Mouse (Mus musculus): ENCODE results near the gene E2f2. TPM values are rescaled to one million over a fixed set of nuclear protein-coding genes. Genes with fewer than 3 reads are reported as not detected.

E2f2 gene
- total and polyA plus RNA-seq, 2 experiments: 0.46 to 0.76 TPM

DNA sequence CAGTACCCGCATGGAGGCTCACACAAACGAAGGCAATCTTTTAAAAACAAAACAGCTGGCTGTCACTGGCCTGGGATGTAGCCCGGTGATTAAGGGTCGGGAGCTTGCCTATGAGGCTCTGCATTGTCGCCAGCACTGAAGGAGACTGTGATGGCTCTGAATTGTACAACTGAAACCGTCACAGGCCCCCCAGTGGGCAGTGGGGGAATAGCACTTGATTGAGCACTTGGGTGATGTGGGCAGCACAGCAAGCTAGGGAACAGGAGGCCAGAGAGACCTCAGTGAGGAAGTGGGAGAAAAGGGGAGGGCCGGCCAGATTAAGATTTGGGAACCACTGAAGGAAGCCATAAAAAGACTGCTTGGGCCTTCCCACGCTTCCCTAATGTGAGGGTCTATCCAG is 67.4 kb downstream of the E2f2 start:
- 25% methylated on average over 8 of the region's 8 CpGs for WGBS
- no peaks in the 10 kb centered on the region for H3K27me3 ChIP-seq (ENCODE audit: control insufficient read depth, insufficient read depth, low read length)
- no peaks in the 10 kb centered on the region for H3K79me2 ChIP-seq (ENCODE audit: control insufficient read depth, insufficient read depth, low read length)
- H3K4me1 ChIP-seq (ENCODE audit: control insufficient read depth, insufficient read depth, low read length): no peaks in the 10 kb centered on the region
- H3K27ac ChIP-seq (replicated peaks; ENCODE audit: insufficient read depth, low read depth, low read length): no peak overlapping the region
- H3K36me3 ChIP-seq (ENCODE audit: control insufficient read depth, insufficient read depth, low read length): peaks cover 4% of the 10 kb centered on the region; the same call in 1 of the 2 replicates
- TF ChIP-seq POLR2A (IDR thresholded peaks at IDR 0.05; ENCODE audit: extremely low read depth, insufficient read depth, low read length) (no peak), CTCF (IDR thresholded peaks at IDR 0.05; ENCODE audit: low read depth, low read length) (peak; percentile 85)
- no peak overlapping the region for H3K9ac ChIP-seq (ENCODE audit: low read depth, low read length)
- peak; percentile 45 for DNase-seq (ENCODE audit: extremely low read depth, low read depth, low spot score)
- no peak overlapping the region for H3K4me3 ChIP-seq (ENCODE audit: insufficient read depth, low read depth, low read length)

DNA sequence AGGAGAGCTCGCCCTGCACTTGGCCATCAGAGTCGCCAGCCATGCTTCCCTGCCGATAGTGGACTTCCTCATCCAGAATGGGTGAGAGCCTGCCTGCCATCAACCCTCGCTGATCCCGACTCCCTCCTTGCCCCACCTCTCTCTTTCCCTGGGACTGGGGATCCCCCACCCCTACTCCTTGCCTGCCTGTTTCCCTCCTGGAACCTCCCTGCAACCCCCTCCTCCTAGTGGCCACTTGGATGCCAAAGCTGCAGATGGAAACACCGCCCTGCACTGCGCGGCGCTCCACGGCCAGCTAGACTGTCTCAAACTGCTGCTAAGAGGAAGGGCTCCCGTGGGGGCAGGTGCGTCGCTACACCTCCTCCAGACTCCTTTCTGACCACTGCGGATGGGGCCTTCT is 67.9 kb downstream of the E2f2 start:
- H3K27me3 ChIP-seq (ENCODE audit: control insufficient read depth, insufficient read depth, low read length): no peaks in the 10 kb centered on the region
- no peak for DNase-seq (ENCODE audit: extremely low read depth, low read depth, low spot score)
- H3K9ac ChIP-seq (ENCODE audit: low read depth, low read length): no peak overlapping the region
- no peaks in the 10 kb centered on the region for H3K4me1 ChIP-seq (ENCODE audit: control insufficient read depth, insufficient read depth, low read length)
- TF ChIP-seq POLR2A (IDR thresholded peaks at IDR 0.05; ENCODE audit: extremely low read depth, insufficient read depth, low read length): no peak
- TF ChIP-seq CTCF (IDR thresholded peaks at IDR 0.05; ENCODE audit: low read depth, low read length): no peak
- WGBS: 83% methylated on average over 14 of the region's 14 CpGs
- H3K36me3 ChIP-seq (ENCODE audit: control insufficient read depth, insufficient read depth, low read length): peaks cover 2% of the 10 kb centered on the region; the same call in 1 of the 2 replicates
- no peak overlapping the region for H3K27ac ChIP-seq (replicated peaks; ENCODE audit: insufficient read depth, low read depth, low read length)
- H3K4me3 ChIP-seq (ENCODE audit: insufficient read depth, low read depth, low read length): no peak overlapping the region
- H3K79me2 ChIP-seq (ENCODE audit: control insufficient read depth, insufficient read depth, low read length): no peaks in the 10 kb centered on the region

DNA sequence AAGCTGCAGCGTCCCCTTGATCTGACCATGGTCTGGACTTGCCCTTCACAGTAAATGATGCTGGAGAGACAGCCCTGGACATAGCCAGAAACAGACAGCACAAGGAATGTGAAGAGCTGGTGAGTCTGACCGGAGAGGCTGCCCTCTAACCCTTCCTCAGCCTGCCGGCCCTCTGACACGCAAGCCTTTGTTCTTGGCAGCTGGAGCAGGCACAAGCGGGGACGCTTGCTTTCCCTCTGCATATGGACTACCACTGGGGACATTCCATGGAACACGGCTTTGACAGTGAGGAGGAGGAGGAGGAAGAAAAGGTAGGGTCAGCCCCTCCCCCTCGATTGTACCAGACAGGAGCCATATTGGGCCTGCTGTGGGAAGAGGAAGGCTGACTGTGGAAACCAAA is 68.8 kb downstream of the E2f2 start:
- H3K36me3 ChIP-seq (ENCODE audit: control insufficient read depth, insufficient read depth, low read length): peaks cover 2% of the 10 kb centered on the region; the same call in 1 of the 2 replicates
- no peaks in the 10 kb centered on the region for H3K79me2 ChIP-seq (ENCODE audit: control insufficient read depth, insufficient read depth, low read length)
- no peaks in the 10 kb centered on the region for H3K27me3 ChIP-seq (ENCODE audit: control insufficient read depth, insufficient read depth, low read length)
- no peaks in the 10 kb centered on the region for H3K4me1 ChIP-seq (ENCODE audit: control insufficient read depth, insufficient read depth, low read length)
- H3K9ac ChIP-seq (ENCODE audit: low read depth, low read length): no peak overlapping the region
- TF ChIP-seq POLR2A (IDR thresholded peaks at IDR 0.05; ENCODE audit: extremely low read depth, insufficient read depth, low read length): no peak
- TF ChIP-seq CTCF (IDR thresholded peaks at IDR 0.05; ENCODE audit: low read depth, low read length): no peak
- H3K27ac ChIP-seq (replicated peaks; ENCODE audit: insufficient read depth, low read depth, low read length): no peak overlapping the region
- H3K4me3 ChIP-seq (ENCODE audit: insufficient read depth, low read depth, low read length): no peak overlapping the region
- DNase-seq (ENCODE audit: extremely low read depth, low read depth, low spot score): no peak
- 90% methylated on average over 8 of the region's 8 CpGs for WGBS

DNA sequence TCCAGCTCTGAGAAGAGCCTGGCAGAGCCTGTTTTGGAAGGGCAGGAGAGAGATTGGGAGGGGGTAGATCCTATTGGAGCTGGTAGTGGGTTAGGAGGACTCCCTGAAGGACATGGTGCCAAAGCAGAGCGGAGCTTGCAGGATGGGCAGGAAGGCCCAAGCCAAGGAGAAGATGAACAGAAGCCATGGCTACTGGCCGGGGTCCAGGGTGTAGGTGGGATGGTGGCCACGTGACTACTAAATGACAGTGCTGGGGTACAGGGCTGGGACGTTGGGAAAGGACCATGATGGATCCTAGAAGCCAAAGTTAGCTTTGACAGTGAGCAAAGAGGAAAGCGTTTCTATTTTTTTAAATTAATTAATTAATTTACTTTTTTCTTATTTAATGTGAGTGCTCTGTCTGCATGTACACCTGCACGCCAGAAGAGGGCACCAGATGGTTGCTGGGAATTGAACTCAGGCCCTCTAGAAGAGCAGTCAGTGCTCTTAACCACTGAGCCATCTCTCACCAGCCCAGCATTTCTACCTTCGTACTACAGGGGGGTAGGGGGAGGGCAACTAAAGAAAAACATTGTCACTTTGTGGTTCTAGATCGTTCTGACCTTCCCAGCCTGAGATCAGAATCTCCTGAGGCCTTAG is 70.0 kb downstream of the E2f2 start:
- TF ChIP-seq POLR2A (IDR thresholded peaks at IDR 0.05; ENCODE audit: extremely low read depth, insufficient read depth, low read length) (no peak), CTCF (IDR thresholded peaks at IDR 0.05; ENCODE audit: low read depth, low read length) (peak; percentile 57)
- WGBS: 66% methylated on average over 8 of the region's 8 CpGs
- H3K27ac ChIP-seq (replicated peaks; ENCODE audit: insufficient read depth, low read depth, low read length): no peak overlapping the region
- no peaks in the 10 kb centered on the region for H3K27me3 ChIP-seq (ENCODE audit: control insufficient read depth, insufficient read depth, low read length)
- peaks cover 2% of the 10 kb centered on the region; the same call in 1 of the 2 replicates for H3K36me3 ChIP-seq (ENCODE audit: control insufficient read depth, insufficient read depth, low read length)
- H3K79me2 ChIP-seq (ENCODE audit: control insufficient read depth, insufficient read depth, low read length): no peaks in the 10 kb centered on the region
- H3K4me3 ChIP-seq (ENCODE audit: insufficient read depth, low read depth, low read length): no peak overlapping the region
- peaks cover 5% of the 10 kb centered on the region for H3K4me1 ChIP-seq (ENCODE audit: control insufficient read depth, insufficient read depth, low read length)
- H3K9ac ChIP-seq (ENCODE audit: low read depth, low read length): no peak overlapping the region
- no peak for DNase-seq (ENCODE audit: extremely low read depth, low read depth, low spot score)

DNA sequence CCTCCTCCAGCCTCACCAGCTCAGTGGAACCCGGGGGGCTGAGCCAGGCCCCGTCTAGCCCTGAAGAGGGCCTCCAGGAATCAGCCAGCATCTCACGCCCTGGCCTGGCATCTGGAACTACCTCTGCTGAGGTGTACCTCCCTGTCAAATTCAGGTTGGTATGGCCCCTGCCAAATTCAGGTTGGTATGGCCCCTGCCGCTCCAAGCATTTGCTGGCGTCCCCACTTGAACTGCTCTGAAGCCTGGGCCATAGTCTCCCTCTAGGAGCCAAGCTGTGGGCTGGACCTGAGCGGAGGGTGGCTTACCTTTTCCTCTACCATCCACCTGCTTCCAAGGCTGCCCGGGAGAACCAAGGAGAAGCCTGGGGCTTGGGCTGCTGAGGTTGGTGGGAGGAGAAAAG is 70.5 kb downstream of the E2f2 start:
- DNase-seq (ENCODE audit: extremely low read depth, low read depth, low spot score): no peak
- WGBS: 90% methylated on average over 7 of the region's 7 CpGs
- Histone ChIP-seq H3K79me2 (ENCODE audit: control insufficient read depth, insufficient read depth, low read length) (no peaks in the 10 kb centered on the region), H3K4me1 (ENCODE audit: control insufficient read depth, insufficient read depth, low read length) (peaks cover 9% of the 10 kb centered on the region), H3K36me3 (ENCODE audit: control insufficient read depth, insufficient read depth, low read length) (peaks cover 2% of the 10 kb centered on the region; the same call in 1 of the 2 replicates), H3K27ac (replicated peaks; ENCODE audit: insufficient read depth, low read depth, low read length) (no peak overlapping the region), H3K27me3 (ENCODE audit: control insufficient read depth, insufficient read depth, low read length) (no peaks in the 10 kb centered on the region), H3K4me3 (ENCODE audit: insufficient read depth, low read depth, low read length) (no peak overlapping the region), H3K9ac (ENCODE audit: low read depth, low read length) (no peak overlapping the region)
- TF ChIP-seq POLR2A (IDR thresholded peaks at IDR 0.05; ENCODE audit: extremely low read depth, insufficient read depth, low read length): no peak
- no peak for TF ChIP-seq CTCF (IDR thresholded peaks at IDR 0.05; ENCODE audit: low read depth, low read length)

DNA sequence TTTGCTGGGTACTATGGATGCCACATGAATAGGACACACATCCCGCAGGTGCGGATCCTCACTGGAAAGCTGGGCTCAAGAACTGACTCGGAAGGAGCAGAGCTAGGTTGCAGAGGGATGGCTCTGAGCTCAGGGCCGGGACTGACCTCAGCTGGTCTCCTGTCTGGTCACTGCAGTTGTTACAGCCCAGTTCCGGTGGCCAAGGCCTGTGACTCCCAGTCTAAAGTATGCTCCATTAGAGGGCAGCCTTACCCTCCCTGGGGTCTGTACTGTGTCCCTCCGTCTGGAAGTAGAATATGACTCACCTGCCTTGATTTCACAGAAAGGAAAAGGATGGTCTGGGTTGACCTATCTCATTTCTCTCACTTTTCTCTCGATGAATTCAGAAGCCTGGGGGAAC is 72.0 kb downstream of the E2f2 start:
- no peak for TF ChIP-seq CTCF (IDR thresholded peaks at IDR 0.05; ENCODE audit: low read depth, low read length)
- no peak for TF ChIP-seq POLR2A (IDR thresholded peaks at IDR 0.05; ENCODE audit: extremely low read depth, insufficient read depth, low read length)
- Histone ChIP-seq H3K4me3 (ENCODE audit: insufficient read depth, low read depth, low read length) (no peak overlapping the region), H3K36me3 (ENCODE audit: control insufficient read depth, insufficient read depth, low read length) (peaks cover 2% of the 10 kb centered on the region; the same call in 1 of the 2 replicates), H3K27me3 (ENCODE audit: control insufficient read depth, insufficient read depth, low read length) (no peaks in the 10 kb centered on the region), H3K27ac (replicated peaks; ENCODE audit: insufficient read depth, low read depth, low read length) (no peak overlapping the region), H3K4me1 (ENCODE audit: control insufficient read depth, insufficient read depth, low read length) (peaks cover 9% of the 10 kb centered on the region), H3K9ac (ENCODE audit: low read depth, low read length) (no peak overlapping the region), H3K79me2 (ENCODE audit: control insufficient read depth, insufficient read depth, low read length) (no peaks in the 10 kb centered on the region)
- DNase-seq (ENCODE audit: extremely low read depth, low read depth, low spot score): no peak
- 87% methylated on average over 7 of the region's 7 CpGs for WGBS

Other genes starting within 250 kb of the E2f2 start
- 179 and 187 TPM in 2 replicates for gene Hmgcl, start 225.9 kb upstream of the E2f2 start, total RNA-seq (2014; rRNA removed)
- gene Hmgcl, start 225.9 kb upstream of the E2f2 start, polyA plus RNA-seq (2012; rRNA removed): 266 and 291 TPM in 2 replicates
- 34.2 and 38.5 TPM in 2 replicates for gene Gale, start 208.7 kb upstream of the E2f2 start, total RNA-seq (2014; rRNA removed)
- gene Gale, start 208.7 kb upstream of the E2f2 start, polyA plus RNA-seq (2012; rRNA removed): 32.0 and 33.6 TPM in 2 replicates
- 21.8 and 25.9 TPM in 2 replicates for gene Lypla2, start 199.8 kb upstream of the E2f2 start, total RNA-seq (2014; rRNA removed)
- 113 and 116 TPM in 2 replicates for gene Lypla2, start 199.8 kb upstream of the E2f2 start, polyA plus RNA-seq (2012; rRNA removed)
- gene Pithd1, start 185.1 kb upstream of the E2f2 start, total RNA-seq (2014; rRNA removed): 20.3 and 21.0 TPM in 2 replicates
- 28.8 and 41.0 TPM in 2 replicates for gene Pithd1, start 185.1 kb upstream of the E2f2 start, polyA plus RNA-seq (2012; rRNA removed)
- gene Eloa, start 150.6 kb upstream of the E2f2 start, total RNA-seq (2014; rRNA removed): 16.1 and 16.7 TPM in 2 replicates
- gene Eloa, start 150.6 kb upstream of the E2f2 start, polyA plus RNA-seq (2012; rRNA removed): 7.3 and 8.1 TPM in 2 replicates
- 474 and 504 TPM in 2 replicates for gene Rpl11, start 119.0 kb upstream of the E2f2 start, total RNA-seq (2014; rRNA removed)
- gene Rpl11, start 119.0 kb upstream of the E2f2 start, polyA plus RNA-seq (2012; rRNA removed): 162 and 170 TPM in 2 replicates
- 33.2 and 47.4 TPM in 2 replicates for gene Id3, start 28.9 kb upstream of the E2f2 start, total RNA-seq (2014; rRNA removed)
- gene Id3, start 28.9 kb upstream of the E2f2 start, polyA plus RNA-seq (2012; rRNA removed): 181 and 274 TPM in 2 replicates
- gene Asap3, start 34.0 kb downstream of the E2f2 start, total RNA-seq (2014; rRNA removed): 3.3 and 5.6 TPM in 2 replicates
- gene Asap3, start 34.0 kb downstream of the E2f2 start, polyA plus RNA-seq (2012; rRNA removed): 5.2 and 5.8 TPM in 2 replicates
- 34.8 and 39.3 TPM in 2 replicates for gene Tcea3, start 75.3 kb downstream of the E2f2 start, total RNA-seq (2014; rRNA removed)
- 20.1 and 28.9 TPM in 2 replicates for gene Tcea3, start 75.3 kb downstream of the E2f2 start, polyA plus RNA-seq (2012; rRNA removed)
- gene Zfp46, start 112.3 kb downstream of the E2f2 start, total RNA-seq (2014; rRNA removed): 2.6 TPM in 2 replicates
- 2.9 and 3.1 TPM in 2 replicates for gene Zfp46, start 112.3 kb downstream of the E2f2 start, polyA plus RNA-seq (2012; rRNA removed)
- 16.7 and 22.9 TPM in 2 replicates for gene Hnrnpr, start 138.5 kb downstream of the E2f2 start, total RNA-seq (2014; rRNA removed)
- 5.0 and 5.7 TPM in 2 replicates for gene Hnrnpr, start 138.5 kb downstream of the E2f2 start, polyA plus RNA-seq (2012; rRNA removed)